Mouse (Mus musculus): Measurements from ENCODE around the gene Zp1. TPM values are rescaled to one million over a fixed set of nuclear protein-coding genes. Genes with fewer than 3 reads are reported as not detected.

The Zp1 gene
- total RNA-seq, 2 experiments from 2014 or later, result not detected

DNA sequence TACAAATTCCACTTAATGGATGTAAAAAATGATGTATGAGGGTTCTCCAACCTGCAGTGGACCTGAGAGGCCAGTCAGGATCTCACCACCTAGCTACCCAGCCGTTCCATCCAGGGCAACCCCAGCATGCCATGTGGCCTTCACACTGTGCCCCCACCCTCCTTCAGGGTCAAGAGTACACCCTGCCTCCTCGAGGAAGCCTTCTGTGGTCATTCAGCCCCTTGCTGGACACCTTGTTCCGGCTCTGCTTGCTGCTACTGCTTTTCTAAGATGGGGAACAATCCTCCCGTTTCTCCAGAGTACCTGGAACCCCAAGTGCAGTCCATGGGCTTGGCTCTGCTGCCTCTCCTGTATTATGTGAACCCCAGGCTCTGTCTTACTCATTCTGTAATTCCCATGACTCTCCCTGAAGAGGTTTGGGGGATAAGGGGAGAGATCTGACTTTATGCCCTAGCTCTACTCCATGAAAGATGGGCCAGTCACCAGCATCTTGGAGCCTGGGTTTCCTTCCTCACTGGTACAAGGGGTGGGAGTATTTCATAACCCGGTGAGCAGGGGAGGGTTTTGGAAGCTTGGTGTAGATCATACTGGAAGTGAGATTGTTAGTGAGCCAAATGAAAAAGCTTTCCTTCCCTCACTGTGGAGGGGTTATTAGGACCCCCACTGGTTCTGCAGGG is 52.3 kb downstream of the Zp1 start:
- intact Hi-C loops (cut with DNase I), result no loop called here
- H3K4me3 ChIP-seq, result peak overlapping the region; percentile 77

DNA sequence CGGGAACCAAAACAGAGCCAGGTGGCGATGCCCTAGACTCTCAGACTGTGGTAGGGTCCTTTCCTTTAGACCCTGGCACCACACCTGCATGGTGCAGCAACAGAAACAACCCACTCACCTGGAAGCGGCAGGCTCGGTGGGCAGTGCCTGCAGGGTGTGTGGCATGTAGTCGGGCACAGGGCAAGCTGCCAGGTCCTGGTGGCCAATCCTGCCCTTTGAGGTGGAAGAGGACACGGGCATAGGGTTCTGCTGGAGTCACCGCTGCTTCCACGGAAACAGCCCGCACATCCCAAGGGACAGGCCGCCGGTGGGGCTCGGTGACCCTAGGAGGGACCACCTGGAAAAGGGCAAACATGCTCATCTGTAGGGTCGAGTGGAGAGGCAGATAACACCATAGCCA is 54.1 kb downstream of the Zp1 start:
- no peak for TF ChIP-seq CTCF (IDR thresholded peaks at IDR 0.05)
- Histone ChIP-seq H3K4me3 (no peak overlapping the region), H3K27ac (no peak overlapping the region)
- intact Hi-C loops (cut with DNase I), result no loop called here
- DNase-seq, result no peak

More for the DNA sequence above, 52.3 kb downstream of the Zp1 start:
- TF ChIP-seq CTCF (IDR thresholded peaks at IDR 0.05), result no peak
- no peak overlapping the region for H3K27ac ChIP-seq
- no peak for DNase-seq

Other genes starting within 250 kb of the Zp1 start
- not detected for gene Pga5, start 242.6 kb downstream of the Zp1 start, total RNA-seq (2021)
- 10 to 100 TPM; 20.7 to 26.3 TPM for gene Vps37c, start 231.9 kb downstream of the Zp1 start, total RNA-seq (2021)
- gene Cd5, start 181.6 kb downstream of the Zp1 start, total RNA-seq (2021), result not detected
- gene Cd6, start 90.6 kb downstream of the Zp1 start, total RNA-seq (2021), result not detected
- gene Slc15a3, start 80.9 kb downstream of the Zp1 start, total RNA-seq (2021), result under 1 TPM; 0.31 to 0.53 TPM
- 1 to 10 TPM; 2.8 to 7.2 TPM for gene Tmem132a, start 50.7 kb downstream of the Zp1 start, total RNA-seq (2021)
- 100 to 1,000 TPM; 227 to 255 TPM for gene Tmem109, start 38.6 kb downstream of the Zp1 start, total RNA-seq (2021)
- gene Prpf19, start 25.4 kb downstream of the Zp1 start, total RNA-seq (2021), result 100 to 1,000 TPM; 150 to 184 TPM
- gene Ptgdr2, start 16.5 kb upstream of the Zp1 start, total RNA-seq (2021), result not detected
- gene Ccdc86, start 28.6 kb upstream of the Zp1 start, total RNA-seq (2021), result 10 to 100 TPM; 13.2 to 16.5 TPM
- gene Ms4a10, start 54.0 kb upstream of the Zp1 start, total RNA-seq (2021), result not detected
- gene Ms4a15, start 72.6 kb upstream of the Zp1 start, total RNA-seq (2021), result not detected
- gene Ms4a18, start 97.4 kb upstream of the Zp1 start, total RNA-seq (2021), result not detected
- 1 to 10 TPM in 1 of 2 experiments, under 1 TPM in 1; 0.66 to 1.3 TPM for gene Ms4a8a, start 160.5 kb upstream of the Zp1 start, total RNA-seq (2021)
- not detected for gene 1700017D01Rik, start 210.2 kb upstream of the Zp1 start, total RNA-seq (2021)
- gene 1700025F22Rik, start 244.7 kb upstream of the Zp1 start, total RNA-seq (2021), result not detected

All from gastrocnemius, adult 2 months (tissue).